Mouse (Mus musculus) embryo, embryonic 11.5 days (tissue): Measurements from ENCODE around the gene Pdzd2.

ENCODE experiments used
- DNase-seq: peaks from one replicate; pipeline ENCODE4 v3.0.0-alpha.2; 2012; ENCODE audit warnings: low read depth, low spot score

The Pdzd2 gene

DNA sequence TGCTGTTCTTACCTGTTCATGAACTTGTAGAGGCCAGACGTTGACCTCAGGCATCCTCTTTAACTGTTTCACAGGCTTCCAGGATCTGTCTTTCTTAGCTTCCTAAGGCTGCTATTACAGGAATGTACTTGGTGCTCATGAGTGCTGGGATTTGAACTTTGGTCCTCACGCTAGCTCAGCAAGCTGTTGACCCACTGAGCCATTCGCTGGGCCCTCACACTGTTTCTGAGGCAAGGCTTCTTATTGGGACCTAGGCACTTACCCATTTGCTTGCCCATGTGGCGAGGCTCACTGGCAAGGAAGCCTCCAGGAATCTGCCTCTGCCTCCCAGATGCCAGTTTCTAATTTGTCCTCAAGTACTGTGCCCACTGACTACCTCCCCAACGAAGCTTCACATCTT lies 419.8 kb downstream of the Pdzd2 start:
- DNase-seq: no peak

DNA sequence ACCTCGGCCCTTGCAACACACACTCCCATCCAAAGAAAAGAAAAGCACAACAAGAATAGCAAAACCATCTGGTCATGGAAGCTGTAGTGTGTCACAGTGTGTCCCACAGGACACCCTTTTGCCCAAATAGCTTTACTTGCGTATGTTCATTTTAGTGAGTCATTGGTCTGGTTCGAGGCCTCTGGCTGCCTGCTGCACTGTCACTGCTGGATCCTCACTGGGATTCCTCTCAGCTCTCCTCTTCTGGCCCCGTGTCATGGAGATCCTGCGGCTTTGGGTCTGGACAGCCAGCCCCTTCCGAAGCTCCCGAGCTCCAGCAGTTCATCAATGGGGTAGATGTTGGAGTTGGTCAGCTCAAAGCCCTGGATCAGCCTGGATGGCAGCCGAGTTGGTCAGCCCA lies 421.3 kb downstream of the Pdzd2 start:
- no peak for DNase-seq

DNA sequence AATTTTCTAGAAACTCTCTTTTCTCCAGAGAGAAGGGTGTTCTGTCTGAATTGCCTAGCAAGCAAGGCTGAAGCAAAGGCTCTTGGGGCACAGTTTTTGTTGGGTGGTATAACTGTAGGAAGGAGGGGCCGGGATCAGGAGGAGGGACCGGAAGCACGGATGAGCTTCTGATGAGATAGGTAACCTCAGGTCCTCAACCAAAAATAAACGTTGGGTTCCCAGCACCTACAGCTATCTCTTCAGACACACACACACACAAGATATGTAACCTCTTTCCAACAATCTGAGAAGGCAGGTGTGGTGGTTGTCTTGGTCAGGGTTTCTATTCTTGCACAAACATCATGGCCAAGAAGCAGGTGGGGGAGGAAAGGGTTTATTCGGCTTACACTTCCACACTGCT lies 422.4 kb downstream of the Pdzd2 start:
- no peak for DNase-seq

DNA sequence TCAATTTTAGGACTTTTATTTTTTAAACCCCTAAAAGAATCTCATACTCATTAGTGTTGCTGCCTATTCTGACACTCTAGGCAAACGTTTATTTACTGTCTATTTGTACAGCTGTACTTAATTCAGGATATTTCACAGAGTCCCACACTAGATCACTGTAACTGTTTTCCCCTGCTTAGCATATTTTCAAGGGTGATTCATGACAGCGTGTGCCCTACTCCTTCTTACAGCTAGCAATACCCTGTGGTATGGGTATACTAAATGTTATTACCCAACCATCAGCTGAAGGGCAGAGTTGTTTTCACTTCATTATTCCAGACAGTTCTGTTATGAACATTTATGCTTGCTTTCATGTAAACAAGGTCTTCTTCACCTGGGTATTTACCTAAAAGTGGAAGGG lies 423.7 kb downstream of the Pdzd2 start:
- no peak for DNase-seq

DNA sequence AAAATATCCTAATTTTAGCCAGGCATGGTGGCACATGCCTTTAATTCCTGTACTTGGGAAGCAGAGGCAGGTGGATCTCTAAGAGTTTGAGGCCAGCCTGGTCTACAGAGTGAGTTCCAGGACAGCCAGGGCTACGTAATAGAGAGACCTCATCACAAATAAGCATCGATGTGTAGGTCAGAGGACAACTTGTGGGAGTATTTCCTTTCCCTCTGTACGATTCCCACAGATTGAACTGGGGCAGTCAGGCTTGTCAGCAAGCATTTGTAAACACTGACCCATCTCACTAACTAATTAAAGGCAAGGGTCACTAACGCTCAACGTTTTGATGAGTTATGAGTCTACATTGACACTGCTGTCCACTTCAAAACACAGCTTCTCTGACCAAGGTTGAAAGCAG lies 425.1 kb downstream of the Pdzd2 start:
- DNase-seq: no peak

DNA sequence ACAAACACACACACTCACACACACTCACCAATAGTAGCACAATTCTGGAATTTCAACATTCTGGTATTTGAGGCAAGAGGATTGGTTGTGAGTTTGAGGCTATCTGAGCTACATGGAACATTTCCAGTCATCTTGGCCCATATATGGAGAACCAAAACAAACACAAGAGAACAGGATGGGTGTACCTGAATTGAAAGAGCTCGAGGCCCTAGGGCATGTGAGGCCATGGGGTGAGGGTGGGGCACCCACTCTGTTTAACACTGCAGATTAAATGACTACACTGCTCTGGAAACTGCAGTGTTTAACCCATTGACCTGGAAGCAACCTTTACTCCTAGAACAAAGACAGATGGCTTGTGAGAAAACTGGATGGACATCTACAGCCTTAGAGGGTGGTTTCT lies 426.5 kb downstream of the Pdzd2 start:
- no peak for DNase-seq

DNA sequence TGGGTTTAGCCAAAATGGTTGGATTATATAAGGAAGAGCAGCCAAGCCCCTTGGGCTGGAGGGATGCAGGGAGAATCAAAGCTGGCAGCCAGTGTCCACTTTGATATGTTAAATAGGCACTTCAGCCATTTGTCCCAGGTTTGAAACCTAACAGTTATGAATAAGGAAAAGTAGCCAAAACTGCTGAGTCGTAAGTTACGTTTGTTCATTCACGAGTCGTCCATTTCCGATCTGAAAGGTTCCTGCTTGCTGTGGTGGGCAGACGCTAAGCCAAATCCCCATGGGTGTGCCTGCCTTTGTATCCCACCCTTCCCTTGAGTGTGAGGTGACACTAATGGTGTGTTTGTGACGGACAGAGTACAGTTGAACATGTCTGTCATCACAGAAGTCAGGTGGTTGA lies 428.3 kb downstream of the Pdzd2 start:
- no peak for DNase-seq

DNA sequence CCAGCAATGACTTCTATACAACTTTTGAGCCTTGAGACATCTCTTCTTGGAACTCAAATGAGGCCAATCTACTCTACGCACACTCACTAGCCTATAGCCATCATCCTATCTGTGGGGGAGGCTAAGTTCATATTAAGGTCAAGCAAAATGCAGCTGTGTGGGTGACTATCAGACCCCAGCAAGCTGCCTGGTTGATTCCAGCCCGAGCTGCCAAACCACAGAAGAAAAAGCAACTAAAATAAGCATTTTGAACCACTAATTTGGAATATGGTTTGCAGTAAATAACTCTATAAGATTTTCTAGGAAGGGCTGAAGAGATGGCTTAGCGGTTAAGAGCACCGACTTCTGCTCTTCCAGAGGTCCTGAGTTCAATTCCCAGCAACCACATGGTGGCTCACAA lies 429.0 kb downstream of the Pdzd2 start:
- DNase-seq: no peak
